Mouse (Mus musculus) hindbrain, embryonic 13.5 days (tissue): Measurements from ENCODE around the gene Smlr1. TPM values are rescaled to one million over a fixed set of nuclear protein-coding genes. Genes with fewer than 3 reads are reported as not detected.
A peak's percentile ranks its signal among the peaks of the same experiment; 100 is the strongest.

ENCODE experiments used
- ATAC-seq: fragments of 200-750 bp; cut with Nextera tagmentation; 2 replicates; pipeline ENCODE4 v1.8.0; 2017; ENCODE audit warnings: moderate TSS enrichment; ENCODE audit not compliant: low FRiP score
- H3K27ac ChIP-seq: fragments of 300-500 bp; sonication (generic); 2 replicates; pipeline ENCODE4 v1.5.1; 2015; ENCODE audit warnings: inconsistent platforms, mild to moderate bottlenecking, moderate library complexity
- H3K27me3 ChIP-seq: fragments of 300-500 bp; sonication (generic); 2 replicates; pipeline ENCODE4 v1.6.1; 2015; ENCODE audit warnings: mild to moderate bottlenecking, inconsistent platforms
- H3K36me3 ChIP-seq: fragments of 300-500 bp; sonication (generic); 2 replicates; pipeline ENCODE4 v1.6.1; 2015; ENCODE audit warnings: mild to moderate bottlenecking, inconsistent platforms
- H3K4me1 ChIP-seq: fragments of 300-500 bp; sonication (generic); replicated peaks from 2 replicates; pipeline ENCODE4 v1.6.1; 2015; ENCODE audit warnings: inconsistent platforms
- H3K4me2 ChIP-seq: fragments of 300-500 bp; sonication (generic); 2 replicates; pipeline ENCODE4 v1.6.1; 2015; ENCODE audit warnings: inconsistent platforms, mild to moderate bottlenecking, moderate library complexity
- H3K4me3 ChIP-seq: fragments of 300-500 bp; sonication (generic); 2 replicates; pipeline ENCODE4 v1.5.1; 2015; ENCODE audit warnings: mild to moderate bottlenecking, inconsistent platforms
- H3K9ac ChIP-seq: fragments of 300-500 bp; sonication (generic); 2 replicates; pipeline ENCODE4 v1.6.1; 2015; ENCODE audit warnings: mild to moderate bottlenecking, inconsistent platforms
- H3K9me3 ChIP-seq: fragments of 300-500 bp; sonication (generic); 2 replicates; pipeline ENCODE4 v1.6.1; 2016; ENCODE audit warnings: inconsistent platforms
- WGBS: fragments of 180-500 bp; shearing (Covaris S2); methylation state at CpG from one replicate; pipeline ENCODE4 v1.1.7; 2015; 5-methylcytosine and 5-hydroxymethylcytosine counted together
- polyA plus RNA-seq: library from polyadenylated mRNA; unstranded; fragments of >200 nt; fragmentation: Nextera tagmentation; extraction: Ambion mirVana; gene quantifications from 2 replicates; pipeline ENCODE4 v1.2.1, GENCODE M21; 2015

Smlr1 gene
- polyA plus RNA-seq, 1 experiment from 2014 or later = 0.12 TPM

GRCm38 (mm10) chr10:25533105-25533504, 3.0 kb downstream of the Smlr1 start:
- no peaks in the 10 kb centered on the region for H3K9me3 ChIP-seq
- H3K4me3 ChIP-seq = no peak overlapping the region
- no peak overlapping the region for H3K27ac ChIP-seq
- no peaks in the 10 kb centered on the region for H3K27me3 ChIP-seq
- no peak overlapping the region for H3K9ac ChIP-seq
- peaks cover 7% of the 10 kb centered on the region; the same call in 1 of the 2 replicates for H3K4me1 ChIP-seq
- H3K4me2 ChIP-seq = no peak overlapping the region
- ATAC-seq = no peak
- WGBS = 84% methylated on average over 2 of the region's 2 CpGs
- no peaks in the 10 kb centered on the region for H3K36me3 ChIP-seq

GRCm38 (mm10) chr10:25531335-25531734, 4.7 kb downstream of the Smlr1 start:
- no peak overlapping the region for H3K27ac ChIP-seq
- no peaks in the 10 kb centered on the region for H3K27me3 ChIP-seq
- no peak overlapping the region for H3K4me3 ChIP-seq
- WGBS = 51% methylated on average over 13 of the region's 13 CpGs
- H3K9ac ChIP-seq = no peak overlapping the region
- 0 out of 2 replicates have a peak overlapping the region, but pooled peaks have one; percentile 23 for H3K4me2 ChIP-seq
- no peaks in the 10 kb centered on the region for H3K36me3 ChIP-seq
- no peaks in the 10 kb centered on the region for H3K9me3 ChIP-seq
- peaks cover 7% of the 10 kb centered on the region; the same call in 1 of the 2 replicates for H3K4me1 ChIP-seq
- ATAC-seq = peak; percentile 71

- Histone ChIP-seq H3K9me3 (no peaks in the 10 kb centered on the region), H3K4me1 (peaks cover 7% of the 10 kb centered on the region; the same call in 1 of the 2 replicates), H3K4me3 (no peak overlapping the region), H3K27ac (no peak overlapping the region), H3K9ac (no peak overlapping the region), H3K27me3 (no peaks in the 10 kb centered on the region), H3K36me3 (no peaks in the 10 kb centered on the region), H3K4me2 (no peak overlapping the region)
- no peak for ATAC-seq
- WGBS = 87% methylated on average over 3 of the region's 3 CpGs
These were observed 8.9 kb downstream of the Smlr1 start for GRCm38 (mm10) chr10:25527126-25527525.

GRCm38 (mm10) chr10:25526622-25527021, 9.4 kb downstream of the Smlr1 start:
- no peak overlapping the region for H3K9ac ChIP-seq
- H3K27me3 ChIP-seq = no peaks in the 10 kb centered on the region
- no peak for ATAC-seq
- H3K9me3 ChIP-seq = no peaks in the 10 kb centered on the region
- H3K27ac ChIP-seq = no peak overlapping the region
- no peaks in the 10 kb centered on the region for H3K36me3 ChIP-seq
- no peak overlapping the region for H3K4me3 ChIP-seq
- 94% methylated on average over 4 of the region's 4 CpGs for WGBS
- peaks cover 4% of the 10 kb centered on the region; the same call in 1 of the 2 replicates for H3K4me1 ChIP-seq
- no peak overlapping the region for H3K4me2 ChIP-seq

- Histone ChIP-seq H3K27ac (no peak overlapping the region), H3K4me1 (no peaks in the 10 kb centered on the region), H3K4me2 (no peak overlapping the region), H3K36me3 (no peaks in the 10 kb centered on the region), H3K4me3 (no peak overlapping the region), H3K9ac (no peak overlapping the region), H3K27me3 (no peaks in the 10 kb centered on the region), H3K9me3 (no peaks in the 10 kb centered on the region)
- 76% methylated on average over 4 of the region's 4 CpGs for WGBS
- ATAC-seq = no peak
These were observed 9.9 kb downstream of the Smlr1 start for GRCm38 (mm10) chr10:25526156-25526555.

GRCm38 (mm10) chr10:25523727-25524126, 12.3 kb downstream of the Smlr1 start:
- no peak for ATAC-seq
- Histone ChIP-seq H3K27me3 (no peaks in the 10 kb centered on the region), H3K4me1 (no peaks in the 10 kb centered on the region), H3K36me3 (no peaks in the 10 kb centered on the region), H3K9ac (no peak overlapping the region), H3K27ac (no peak overlapping the region), H3K9me3 (no peaks in the 10 kb centered on the region), H3K4me3 (no peak overlapping the region), H3K4me2 (no peak overlapping the region)
- 72% methylated on average over 8 of the region's 8 CpGs for WGBS

GRCm38 (mm10) chr10:25520428-25520827, 15.6 kb downstream of the Smlr1 start:
- Histone ChIP-seq H3K4me2 (no peak overlapping the region), H3K27me3 (no peaks in the 10 kb centered on the region), H3K36me3 (peaks cover 9% of the 10 kb centered on the region), H3K9me3 (0 out of 2 replicates have a peak, but pooled peaks cover 4% of the 10 kb centered on the region), H3K4me3 (no peak overlapping the region), H3K4me1 (no peaks in the 10 kb centered on the region), H3K9ac (no peak overlapping the region), H3K27ac (no peak overlapping the region)
- WGBS = 85% methylated on average over 5 of the region's 5 CpGs
- no peak for ATAC-seq

- Histone ChIP-seq H3K9ac (no peak overlapping the region), H3K27ac (no peak overlapping the region), H3K4me1 (no peaks in the 10 kb centered on the region), H3K36me3 (peaks cover 9% of the 10 kb centered on the region), H3K9me3 (0 out of 2 replicates have a peak, but pooled peaks cover 4% of the 10 kb centered on the region), H3K27me3 (no peaks in the 10 kb centered on the region), H3K4me2 (no peak overlapping the region), H3K4me3 (no peak overlapping the region)
- no peak for ATAC-seq
- 55% methylated on average over 3 of the region's 3 CpGs for WGBS
These were observed 16.1 kb downstream of the Smlr1 start for GRCm38 (mm10) chr10:25519954-25520353.

- ATAC-seq = no peak
- 41% methylated on average over 1 of the region's 1 CpGs for WGBS
- Histone ChIP-seq H3K4me2 (no peak overlapping the region), H3K27me3 (no peaks in the 10 kb centered on the region), H3K9ac (no peak overlapping the region), H3K4me3 (no peak overlapping the region), H3K36me3 (peaks cover 9% of the 10 kb centered on the region), H3K27ac (no peak overlapping the region), H3K4me1 (no peaks in the 10 kb centered on the region), H3K9me3 (0 out of 2 replicates have a peak, but pooled peaks cover 4% of the 10 kb centered on the region)
These were observed 22.2 kb downstream of the Smlr1 start for GRCm38 (mm10) chr10:25513821-25514220.

- no peaks in the 10 kb centered on the region for H3K9me3 ChIP-seq
- H3K4me1 ChIP-seq = 0 out of 2 replicates have a peak, but pooled peaks cover 8% of the 10 kb centered on the region
- ATAC-seq = no peak
- H3K27me3 ChIP-seq = no peaks in the 10 kb centered on the region
- H3K9ac ChIP-seq = no peak overlapping the region
- no peak overlapping the region for H3K4me3 ChIP-seq
- H3K4me2 ChIP-seq = no peak overlapping the region
- no peak overlapping the region for H3K27ac ChIP-seq
- H3K36me3 ChIP-seq = peaks cover 6% of the 10 kb centered on the region; the same call in 1 of the 2 replicates
- 89% methylated on average over 5 of the region's 5 CpGs for WGBS
These were observed 32.8 kb downstream of the Smlr1 start for GRCm38 (mm10) chr10:25503250-25503649.

- Histone ChIP-seq H3K27me3 (no peaks in the 10 kb centered on the region), H3K36me3 (0 out of 2 replicates have a peak, but pooled peaks cover 6% of the 10 kb centered on the region), H3K9me3 (no peaks in the 10 kb centered on the region), H3K4me1 (0 out of 2 replicates have a peak, but pooled peaks cover 8% of the 10 kb centered on the region), H3K4me2 (no peak overlapping the region), H3K27ac (no peak overlapping the region), H3K9ac (no peak overlapping the region), H3K4me3 (no peak overlapping the region)
- whole genome bisulfite sequencing = 49% methylated on average over 10 of the region's 10 CpGs
- ATAC-seq = peak; percentile 54; the same call in 1 of the 2 replicates
These were observed 36.6 kb downstream of the Smlr1 start for GRCm38 (mm10) chr10:25499323-25500071.

GRCm38 (mm10) chr10:25488456-25488855, 47.6 kb downstream of the Smlr1 start:
- Histone ChIP-seq H3K4me1 (no peaks in the 10 kb centered on the region), H3K27ac (no peak overlapping the region), H3K9ac (no peak overlapping the region), H3K27me3 (no peaks in the 10 kb centered on the region), H3K36me3 (no peaks in the 10 kb centered on the region), H3K4me2 (no peak overlapping the region), H3K4me3 (no peak overlapping the region), H3K9me3 (no peaks in the 10 kb centered on the region)
- ATAC-seq = peak; percentile 68
- 26% methylated on average over 1 of the region's 1 CpGs for whole genome bisulfite sequencing

- WGBS = 67% methylated on average over 5 of the region's 5 CpGs
These were observed 53.3 kb downstream of the Smlr1 start for GRCm38 (mm10) chr10:25482791-25483190.

More at GRCm38 (mm10) chr10:25482791-25483190, 53.3 kb downstream of the Smlr1 start:
- Histone ChIP-seq H3K4me2 (no peak overlapping the region), H3K27me3 (no peaks in the 10 kb centered on the region), H3K27ac (no peak overlapping the region), H3K4me1 (no peaks in the 10 kb centered on the region), H3K9me3 (no peaks in the 10 kb centered on the region), H3K9ac (no peak overlapping the region), H3K36me3 (0 out of 2 replicates have a peak, but pooled peaks cover 5% of the 10 kb centered on the region), H3K4me3 (no peak overlapping the region)
- ATAC-seq = no peak
